Mouse (Mus musculus): ENCODE data around the gene Pex14. TPM values are rescaled to one million over a fixed set of nuclear protein-coding genes. Genes with fewer than 3 reads are reported as not detected.

Pex14 gene
- total RNA-seq, 2 experiments from 2014 or later: 46.7 to 47.1 TPM

DNA sequence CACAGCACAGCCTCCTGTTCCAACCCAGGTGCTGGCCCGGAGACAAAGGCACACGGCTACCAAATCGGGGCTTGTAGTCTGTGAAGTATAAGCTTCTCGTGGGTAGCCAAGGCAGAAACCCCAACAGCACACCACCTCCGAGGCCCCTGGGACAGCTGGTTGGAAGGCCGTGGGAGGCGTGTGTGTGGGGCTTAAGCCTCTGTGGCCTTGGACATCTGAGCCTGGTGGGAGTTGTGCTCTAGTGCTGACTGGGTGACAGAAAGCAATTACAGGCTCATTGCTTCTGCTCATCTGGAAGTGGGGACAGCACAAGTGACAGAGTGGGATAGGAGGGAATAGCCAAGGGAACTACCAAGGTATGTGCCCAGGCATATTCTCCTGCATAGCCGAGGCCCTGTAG is 175.7 kb downstream of the Pex14 start:
- no peak for DNase-seq (ENCODE audit: low spot score in 2 of 2)

- DNase-seq (ENCODE audit: low spot score in 2 of 2): no peak
These were observed 176.3 kb downstream of the Pex14 start for GRCm38 (mm10) chr4:148923414-148923813.

- DNase-seq (ENCODE audit: low spot score in 2 of 2): no peak
These were observed 177.4 kb downstream of the Pex14 start for GRCm38 (mm10) chr4:148922221-148922700.

DNA sequence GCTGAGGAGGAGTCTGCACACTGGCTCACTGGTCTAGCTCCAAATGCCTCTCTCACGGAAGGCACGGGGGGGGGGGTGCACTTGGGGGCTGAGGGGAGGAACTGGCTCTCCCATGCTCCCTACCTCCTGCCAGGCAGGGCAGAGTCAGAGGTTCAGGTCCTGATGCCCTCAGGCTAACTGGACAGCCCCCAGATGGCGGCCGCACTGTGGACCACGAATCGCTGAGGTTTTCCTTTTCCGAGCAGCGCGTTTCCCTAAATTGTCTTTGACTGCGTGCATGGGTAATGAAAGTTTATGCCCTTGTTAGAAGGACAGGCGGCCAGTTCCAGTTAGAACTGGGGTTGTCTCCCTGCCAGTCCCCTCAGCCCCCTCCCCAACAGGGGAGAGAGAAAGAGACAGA is 179.1 kb downstream of the Pex14 start:
- DNase-seq (ENCODE audit: low spot score in 2 of 2): no peak

DNA sequence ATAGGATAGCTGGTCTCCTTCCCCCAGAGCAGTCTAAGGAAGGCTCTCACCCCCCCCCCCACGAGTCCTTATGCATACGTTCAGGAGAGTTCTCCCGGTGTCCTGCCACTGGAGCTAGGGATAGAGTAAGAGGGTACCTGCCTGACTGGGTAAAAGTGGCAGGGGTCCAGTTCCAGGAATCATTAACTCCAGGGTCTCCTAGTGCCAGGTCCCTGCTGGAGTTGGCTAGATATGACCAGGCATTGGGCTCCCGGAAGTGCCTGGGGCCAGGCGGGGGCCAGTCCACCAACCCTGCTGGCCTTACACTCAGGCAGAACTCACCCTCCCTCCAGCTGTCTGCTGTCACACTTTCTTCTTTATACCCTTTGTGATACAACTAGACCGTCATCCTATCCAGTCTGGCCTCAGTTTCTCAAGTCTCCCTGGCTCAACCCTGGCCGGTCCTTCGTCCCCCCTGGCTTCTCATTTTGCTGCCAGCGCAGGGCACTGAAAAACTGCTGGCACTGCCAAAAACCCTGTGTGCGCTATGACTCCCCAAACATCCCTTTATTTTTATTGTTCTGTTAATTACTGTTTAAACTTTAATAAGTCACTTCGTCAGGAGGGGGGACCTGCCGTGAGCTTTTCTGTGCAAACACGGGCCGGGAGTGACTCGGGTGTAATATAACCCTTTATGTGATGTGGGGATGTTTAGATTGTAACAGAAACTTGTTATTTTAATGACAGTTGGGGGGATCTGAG is 180.8 kb downstream of the Pex14 start:
- no peak for DNase-seq (ENCODE audit: low spot score in 2 of 2)

GRCm38 (mm10) chr4:148915849-148916248 is 183.8 kb downstream of the Pex14 start:
- no peak for DNase-seq (ENCODE audit: low spot score in 2 of 2)

DNA sequence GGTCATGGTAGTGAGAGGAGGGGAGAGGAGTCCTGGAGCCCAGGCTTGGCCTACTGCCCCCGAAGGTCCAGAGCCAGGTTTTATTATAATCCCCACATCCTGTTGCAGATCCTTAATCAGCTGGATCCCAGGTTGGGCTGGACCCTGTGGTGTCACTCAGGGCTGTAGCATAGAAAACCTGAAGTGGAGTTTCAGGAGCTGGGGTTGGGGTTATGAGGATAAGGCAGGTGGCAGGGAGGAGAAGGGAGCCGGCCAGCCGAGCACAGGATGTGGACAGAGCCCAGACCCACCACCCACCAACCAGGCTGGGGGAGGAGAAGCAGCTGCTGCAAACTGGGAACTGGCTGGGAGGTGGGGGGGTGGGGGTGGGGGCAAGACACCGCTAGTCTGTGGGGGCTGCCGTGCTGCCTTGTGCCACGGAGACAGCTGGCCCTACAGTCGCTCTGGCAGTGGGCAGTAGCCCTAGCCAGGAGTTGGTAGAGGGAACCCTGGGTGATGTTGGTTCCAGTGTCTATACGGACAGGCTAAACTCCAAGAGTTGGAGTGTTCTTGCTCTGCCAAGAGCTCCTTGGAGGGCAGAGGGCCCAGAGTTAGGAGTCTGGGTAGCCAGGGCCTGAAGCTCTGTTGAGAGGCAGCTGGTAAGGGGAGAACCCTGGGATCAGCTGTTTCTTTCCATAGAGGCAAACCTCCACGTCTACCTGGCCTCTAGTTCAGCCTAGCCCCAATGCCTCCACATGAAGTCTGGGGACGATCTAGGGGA is 184.6 kb downstream of the Pex14 start:
- DNase-seq (ENCODE audit: low spot score in 2 of 2): no peak

GRCm38 (mm10) chr4:148912826-148913590 is 186.7 kb downstream of the Pex14 start:
- no peak for DNase-seq (ENCODE audit: low spot score in 2 of 2)

- no peak for DNase-seq (ENCODE audit: low spot score in 2 of 2)
These were observed 187.5 kb downstream of the Pex14 start for GRCm38 (mm10) chr4:148912134-148912533.

Other genes with a start within 250 kb of the Pex14 start
- gene Dffa, start 4.3 kb upstream of the Pex14 start, total RNA-seq (2021): 10 to 100 TPM; 48.8 to 50.7 TPM
- 10 to 100 TPM in 1 of 2 experiments, 1 to 10 TPM in 1; 9.8 to 13.8 TPM for gene Cort, start 26.9 kb upstream of the Pex14 start, total RNA-seq (2021)
- gene Cenps, start 37.8 kb upstream of the Pex14 start, total RNA-seq (2021): 10 to 100 TPM; 21.1 to 23.8 TPM
- gene Pgd, start 66.9 kb upstream of the Pex14 start, total RNA-seq (2021): 10 to 100 TPM; 29.5 to 34.4 TPM
- gene Kif1b, start 207.8 kb upstream of the Pex14 start, total RNA-seq (2021): 100 to 1,000 TPM; 383 to 410 TPM

Measured in layer of hippocampus, adult 18-20 months (tissue).